Mouse (Mus musculus) forebrain, embryonic 14.5 days (tissue): ENCODE results near the gene Dirc2. TPM values are rescaled to one million over a fixed set of nuclear protein-coding genes. Genes with fewer than 3 reads are reported as not detected.

Experiments used
- ATAC-seq: fragments of 200-750 bp; cut with Nextera tagmentation; 2 replicates; pipeline ENCODE4 v1.8.0; 2017; ENCODE audit warnings: mild to moderate bottlenecking, moderate library complexity
- DNase-seq: peaks from one replicate; pipeline ENCODE4 v3.0.0-alpha.2; 2015; ENCODE audit warnings: low spot score
- H3K27ac ChIP-seq: fragments of 300-500 bp; sonication (generic); 2 replicates; pipeline ENCODE4 v1.5.1; 2014; ENCODE audit warnings: low read depth, mild to moderate bottlenecking, control low read depth, low read length, moderate library complexity
- H3K27me3 ChIP-seq: fragments of 300-500 bp; sonication (generic); replicated peaks from 2 replicates; pipeline ENCODE4 v1.6.1; 2014; ENCODE audit warnings: low read length, control low read depth, mixed read lengths; ENCODE audit not compliant: control insufficient read depth, insufficient read depth
- H3K36me3 ChIP-seq: fragments of 300-500 bp; sonication (generic); 2 replicates; pipeline ENCODE4 v1.6.1; 2014; ENCODE audit warnings: low read length, control low read depth; ENCODE audit not compliant: control insufficient read depth, insufficient read depth
- H3K4me1 ChIP-seq: fragments of 300-500 bp; sonication (generic); 2 replicates; pipeline ENCODE4 v1.6.1; 2014; ENCODE audit warnings: antibody characterized with exemption, low read length, control low read depth; ENCODE audit not compliant: control insufficient read depth, insufficient read depth
- H3K4me2 ChIP-seq: fragments of 300-500 bp; sonication (generic); 2 replicates; pipeline ENCODE4 v1.6.1; 2014; ENCODE audit warnings: mild to moderate bottlenecking, control low read depth, low read length
- H3K4me3 ChIP-seq: fragments of 300-500 bp; sonication (generic); 2 replicates; pipeline ENCODE4 v1.5.1; 2014; ENCODE audit warnings: low read depth, low read length, control low read depth
- H3K9ac ChIP-seq: fragments of 300-500 bp; sonication (generic); 2 replicates; pipeline ENCODE4 v1.6.1; 2014; ENCODE audit warnings: mild to moderate bottlenecking, low read length, control low read depth, moderate library complexity
- H3K9me3 ChIP-seq: fragments of 300-500 bp; sonication (generic); replicated peaks from 2 replicates; pipeline ENCODE4 v1.6.1; 2016; ENCODE audit warnings: low read length, control low read depth, mixed read lengths; ENCODE audit not compliant: control insufficient read depth
- WGBS: fragments of 180-500 bp; shearing (Covaris S2); extraction: QIAGEN DNeasy Blood & Tissue Kit; methylation state at CpG from one replicate; pipeline ENCODE4 v1.1.7; 2014; 5-methylcytosine and 5-hydroxymethylcytosine counted together
- polyA plus RNA-seq: library from polyadenylated mRNA; unstranded; fragments of >200 nt; fragmentation: Nextera tagmentation; extraction: Ambion mirVana; gene quantifications from 2 replicates; pipeline ENCODE4 v1.2.1, GENCODE M21; 2014

The Dirc2 gene
- polyA plus RNA-seq, 1 experiment from 2014 or later: 40.7 TPM

GRCm38 (mm10) chr16:35715350-35715749 is 53.8 kb downstream of the Dirc2 start:
- Histone ChIP-seq H3K4me1 (no peaks in the 10 kb centered on the region; the same call in 1 of the 2 replicates), H3K4me3 (no peak overlapping the region), H3K27me3 (no peaks in the 10 kb centered on the region), H3K9ac (no peak overlapping the region), H3K36me3 (peaks cover 16% of the 10 kb centered on the region; the same call in 1 of the 2 replicates), H3K9me3 (no peaks in the 10 kb centered on the region), H3K4me2 (no peak overlapping the region), H3K27ac (no peak overlapping the region)
- no peak for ATAC-seq
- DNase-seq: no peak
- WGBS: 63% methylated on average over 6 of the region's 6 CpGs

GRCm38 (mm10) chr16:35714689-35715088 is 54.5 kb downstream of the Dirc2 start:
- no peak overlapping the region for H3K4me2 ChIP-seq
- H3K9me3 ChIP-seq: no peaks in the 10 kb centered on the region
- WGBS: 90% methylated on average over 7 of the region's 7 CpGs
- no peak overlapping the region for H3K4me3 ChIP-seq
- peaks cover 16% of the 10 kb centered on the region; the same call in 1 of the 2 replicates for H3K36me3 ChIP-seq
- H3K4me1 ChIP-seq: no peaks in the 10 kb centered on the region; the same call in 1 of the 2 replicates
- no peak for ATAC-seq
- no peaks in the 10 kb centered on the region for H3K27me3 ChIP-seq
- DNase-seq: no peak
- H3K27ac ChIP-seq: peak overlapping the region; percentile 23; the same call in 1 of the 2 replicates
- no peak overlapping the region for H3K9ac ChIP-seq

- DNase-seq: no peak
- no peak for ATAC-seq
- Histone ChIP-seq H3K36me3 (peaks cover 10% of the 10 kb centered on the region; the same call in 1 of the 2 replicates), H3K9me3 (no peaks in the 10 kb centered on the region), H3K9ac (no peak overlapping the region), H3K27ac (no peak overlapping the region), H3K4me3 (no peak overlapping the region), H3K4me2 (no peak overlapping the region), H3K4me1 (no peaks in the 10 kb centered on the region; the same call in 1 of the 2 replicates), H3K27me3 (no peaks in the 10 kb centered on the region)
- WGBS: 85% methylated on average over 7 of the region's 7 CpGs
These were observed 55.5 kb downstream of the Dirc2 start for GRCm38 (mm10) chr16:35713606-35714005.

- no peak overlapping the region for H3K9ac ChIP-seq
- H3K36me3 ChIP-seq: no peaks in the 10 kb centered on the region
- peak; percentile 60 for DNase-seq
- H3K4me2 ChIP-seq: no peak overlapping the region
- peak; percentile 68; the same call in 1 of the 2 replicates for ATAC-seq
- H3K4me3 ChIP-seq: no peak overlapping the region
- H3K27ac ChIP-seq: no peak overlapping the region
- 40% methylated on average over 7 of the region's 7 CpGs for WGBS
- no peaks in the 10 kb centered on the region for H3K27me3 ChIP-seq
- H3K9me3 ChIP-seq: no peaks in the 10 kb centered on the region
- H3K4me1 ChIP-seq: no peaks in the 10 kb centered on the region; the same call in 1 of the 2 replicates
These were observed 58.2 kb downstream of the Dirc2 start for GRCm38 (mm10) chr16:35711004-35711403.

- 95% methylated on average over 5 of the region's 5 CpGs for WGBS
- no peak overlapping the region for H3K9ac ChIP-seq
- H3K4me3 ChIP-seq: no peak overlapping the region
- no peaks in the 10 kb centered on the region; the same call in 1 of the 2 replicates for H3K4me1 ChIP-seq
- no peak overlapping the region for H3K27ac ChIP-seq
- no peaks in the 10 kb centered on the region for H3K27me3 ChIP-seq
- DNase-seq (no peak), ATAC-seq (no peak)
- no peaks in the 10 kb centered on the region for H3K9me3 ChIP-seq
- peaks cover 10% of the 10 kb centered on the region; the same call in 1 of the 2 replicates for H3K36me3 ChIP-seq
- no peak overlapping the region for H3K4me2 ChIP-seq
These were observed 62.2 kb downstream of the Dirc2 start for GRCm38 (mm10) chr16:35707004-35707403.

GRCm38 (mm10) chr16:35704796-35705195 is 64.4 kb downstream of the Dirc2 start:
- Histone ChIP-seq H3K27me3 (no peaks in the 10 kb centered on the region), H3K36me3 (peaks cover 10% of the 10 kb centered on the region; the same call in 1 of the 2 replicates), H3K27ac (no peak overlapping the region), H3K9me3 (no peaks in the 10 kb centered on the region), H3K4me2 (no peak overlapping the region), H3K4me1 (no peaks in the 10 kb centered on the region), H3K4me3 (no peak overlapping the region), H3K9ac (no peak overlapping the region)
- WGBS: 71% methylated on average over 14 of the region's 14 CpGs
- ATAC-seq: no peak
- no peak for DNase-seq

GRCm38 (mm10) chr16:35703763-35704679 is 65.1 kb downstream of the Dirc2 start:
- Histone ChIP-seq H3K4me3 (no peak overlapping the region), H3K27ac (no peak overlapping the region), H3K4me1 (no peaks in the 10 kb centered on the region), H3K9ac (no peak overlapping the region), H3K4me2 (no peak overlapping the region), H3K27me3 (no peaks in the 10 kb centered on the region), H3K36me3 (peaks cover 10% of the 10 kb centered on the region; the same call in 1 of the 2 replicates), H3K9me3 (no peaks in the 10 kb centered on the region)
- WGBS: 71% methylated on average over 16 of the region's 16 CpGs
- ATAC-seq (no peak), DNase-seq (peak; percentile 31)

- no peak for DNase-seq
- Histone ChIP-seq H3K9me3 (no peaks in the 10 kb centered on the region), H3K27me3 (no peaks in the 10 kb centered on the region), H3K4me3 (no peak overlapping the region), H3K4me1 (no peaks in the 10 kb centered on the region), H3K36me3 (peaks cover 20% of the 10 kb centered on the region), H3K27ac (no peak overlapping the region), H3K4me2 (no peak overlapping the region), H3K9ac (no peak overlapping the region)
- 81% methylated on average over 11 of the region's 11 CpGs for WGBS
- ATAC-seq: no peak
These were observed 67.3 kb downstream of the Dirc2 start for GRCm38 (mm10) chr16:35701823-35702222.

GRCm38 (mm10) chr16:35696103-35696502 is 73.1 kb downstream of the Dirc2 start:
- no peak for ATAC-seq
- 95% methylated on average over 2 of the region's 2 CpGs for WGBS

More at GRCm38 (mm10) chr16:35696103-35696502, 73.1 kb downstream of the Dirc2 start:
- no peak overlapping the region for H3K9ac ChIP-seq
- H3K4me2 ChIP-seq: no peak overlapping the region
- H3K36me3 ChIP-seq: peaks cover 10% of the 10 kb centered on the region
- H3K27ac ChIP-seq: no peak overlapping the region
- H3K4me3 ChIP-seq: no peak overlapping the region
- no peaks in the 10 kb centered on the region for H3K27me3 ChIP-seq
- DNase-seq: no peak
- no peaks in the 10 kb centered on the region for H3K9me3 ChIP-seq
- H3K4me1 ChIP-seq: no peaks in the 10 kb centered on the region
